Mouse (Mus musculus) testis, adult 2 months (tissue): ENCODE measurements around the gene Zfp239. TPM values are rescaled to one million over a fixed set of nuclear protein-coding genes. Genes with fewer than 3 reads are reported as not detected.

Experiments
- H3K27ac ChIP-seq: fragments of 200-500 bp; 2 replicates; pipeline ENCODE4 v1.5.1; 2012; ENCODE audit warnings: low read depth, low read length; ENCODE audit not compliant: control insufficient read depth, insufficient read depth
- H3K27me3 ChIP-seq: fragments of 200-500 bp; 2 replicates; pipeline ENCODE4 v1.6.1; 2012; ENCODE audit warnings: mild to moderate bottlenecking, low read length, moderate library complexity; ENCODE audit not compliant: control insufficient read depth, insufficient read depth
- H3K36me3 ChIP-seq: fragments of 200-500 bp; 2 replicates; pipeline ENCODE4 v1.6.1; 2012; ENCODE audit warnings: mild to moderate bottlenecking, low read length; ENCODE audit not compliant: control insufficient read depth, insufficient read depth
- H3K4me1 ChIP-seq: fragments of 200-500 bp; 2 replicates; pipeline ENCODE4 v1.6.1; 2012; ENCODE audit warnings: low read length; ENCODE audit not compliant: control insufficient read depth, insufficient read depth
- H3K4me3 ChIP-seq: fragments of 200-500 bp; 2 replicates; pipeline ENCODE4 v1.5.1; 2012; ENCODE audit warnings: low read depth, mild to moderate bottlenecking, low read length, moderate library complexity, mixed read lengths; ENCODE audit not compliant: control insufficient read depth
- CTCF ChIP-seq: fragments of 200-500 bp; IDR thresholded peaks from 2 replicates; pipeline ENCODE4 v1.5.1; 2012; ENCODE audit warnings: low read depth, mild to moderate bottlenecking, inconsistent platforms, low read length, moderate library complexity; ENCODE audit not compliant: control insufficient read depth, insufficient read depth, insufficient replicate concordance
- POLR2A ChIP-seq: fragments of 200-500 bp; IDR thresholded peaks from 2 replicates; pipeline ENCODE4 v1.6.1; 2012; ENCODE audit warnings: low read depth, mild to moderate bottlenecking, inconsistent platforms, low read length, moderate library complexity; ENCODE audit not compliant: control insufficient read depth
- polyA plus RNA-seq: library from polyadenylated mRNA; depleted of rRNA; stranded (reverse); fragments of >200 nt; gene quantifications from 2 replicates; pipeline ENCODE4 v1.2.3, GENCODE M21; 2012

The Zfp239 gene
- polyA plus RNA-seq, 1 experiment: 4.6 TPM

DNA sequence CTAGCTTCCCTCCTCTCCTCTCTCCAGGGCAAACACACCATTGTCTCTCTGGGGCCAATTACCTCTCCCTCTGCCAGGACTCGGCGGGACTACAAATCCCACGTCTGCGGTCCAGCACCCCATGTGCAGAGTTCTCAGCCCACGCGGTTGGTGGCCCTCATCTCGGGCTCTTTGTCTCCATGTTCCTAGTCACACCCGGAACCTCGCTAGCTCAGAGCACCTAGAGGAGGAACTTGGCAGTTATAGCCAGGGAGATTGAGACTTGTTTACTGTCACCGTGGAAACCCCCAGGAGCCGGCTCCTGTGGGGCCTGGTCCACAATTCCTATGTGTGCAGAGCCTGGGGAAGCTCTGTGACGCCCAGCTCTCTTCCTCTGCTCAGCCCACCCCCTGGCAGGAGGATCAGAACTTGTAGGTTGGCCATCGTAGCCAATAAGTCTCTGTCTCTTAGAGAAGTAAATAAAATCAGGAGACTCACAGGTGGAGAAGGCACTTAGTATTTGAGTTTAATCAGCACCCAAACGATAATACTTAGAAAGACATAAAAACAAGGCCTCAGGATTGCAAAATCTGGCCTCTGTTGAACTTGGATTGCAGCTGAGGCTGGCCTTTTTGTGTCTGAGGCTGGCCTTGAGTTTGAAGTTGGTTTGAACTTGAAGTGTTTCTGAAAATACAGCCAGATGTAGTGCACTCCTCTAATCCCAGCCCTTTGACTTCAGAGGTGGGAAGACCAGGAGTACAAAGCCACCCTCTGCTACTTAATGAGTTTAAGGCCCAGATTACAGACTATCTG is 29.7 kb downstream of the Zfp239 start:
- Histone ChIP-seq H3K27ac (peak overlapping the region; percentile 19; the same call in 1 of the 2 replicates), H3K27me3 (no peaks in the 10 kb centered on the region), H3K4me3 (peak overlapping the region; percentile 25), H3K4me1 (peaks cover 8% of the 10 kb centered on the region), H3K36me3 (no peaks in the 10 kb centered on the region)
- TF ChIP-seq CTCF (no peak), POLR2A (no peak)

DNA sequence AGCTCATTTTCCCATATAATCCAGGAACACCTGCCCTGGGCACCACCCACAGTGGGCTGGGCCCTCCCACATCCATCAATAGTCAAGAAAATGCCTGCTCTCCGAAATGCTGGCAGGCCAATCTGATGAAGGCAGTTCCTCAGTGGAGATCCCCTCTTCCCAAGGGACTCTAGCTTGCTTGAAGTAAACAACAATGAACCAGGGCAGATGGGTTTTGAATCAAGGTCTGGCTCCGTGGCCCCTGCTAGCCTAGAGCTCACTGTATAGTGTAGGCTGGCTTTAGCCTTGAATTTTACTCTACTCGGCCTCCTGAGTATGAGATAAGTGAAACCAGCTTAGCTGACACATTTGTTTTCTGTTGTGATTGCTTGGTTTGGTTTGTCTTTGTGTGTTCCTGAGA is 30.5 kb downstream of the Zfp239 start:
- Histone ChIP-seq H3K27me3 (no peaks in the 10 kb centered on the region), H3K36me3 (no peaks in the 10 kb centered on the region), H3K4me3 (no peak overlapping the region), H3K27ac (peak overlapping the region; percentile 64), H3K4me1 (peaks cover 8% of the 10 kb centered on the region)
- TF ChIP-seq POLR2A (no peak), CTCF (no peak)

- no peak overlapping the region for H3K4me3 ChIP-seq
- no peak for TF ChIP-seq POLR2A
- no peak for TF ChIP-seq CTCF
- no peak overlapping the region for H3K27ac ChIP-seq
- H3K4me1 ChIP-seq: peaks cover 8% of the 10 kb centered on the region
- no peaks in the 10 kb centered on the region for H3K36me3 ChIP-seq
- H3K27me3 ChIP-seq: no peaks in the 10 kb centered on the region
These were observed 31.5 kb downstream of the Zfp239 start for GRCm38 (mm10) chr6:117893435-117893834.

DNA sequence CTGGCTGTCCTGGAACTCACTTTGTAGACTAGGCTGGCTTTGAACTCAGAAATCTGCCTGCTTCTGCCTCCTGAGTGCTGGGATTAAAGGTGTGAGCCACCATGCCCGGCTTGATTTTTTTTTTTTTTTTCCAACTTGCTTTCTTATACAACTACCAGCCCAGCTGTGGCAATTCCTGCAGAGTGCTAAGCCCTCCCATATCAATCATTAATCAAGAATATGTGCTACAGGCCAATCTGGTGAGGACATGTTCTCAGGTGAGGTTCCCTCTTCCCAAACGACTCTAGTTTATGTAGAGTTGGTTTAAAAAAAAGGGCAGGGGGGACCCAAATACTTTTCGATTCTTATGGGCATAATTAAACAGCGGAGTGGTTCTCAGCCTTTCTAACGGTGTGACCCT is 35.9 kb downstream of the Zfp239 start:
- Histone ChIP-seq H3K4me1 (no peaks in the 10 kb centered on the region), H3K4me3 (no peak overlapping the region), H3K27ac (no peak overlapping the region), H3K36me3 (no peaks in the 10 kb centered on the region), H3K27me3 (no peaks in the 10 kb centered on the region)
- TF ChIP-seq CTCF: no peak
- TF ChIP-seq POLR2A: no peak

DNA sequence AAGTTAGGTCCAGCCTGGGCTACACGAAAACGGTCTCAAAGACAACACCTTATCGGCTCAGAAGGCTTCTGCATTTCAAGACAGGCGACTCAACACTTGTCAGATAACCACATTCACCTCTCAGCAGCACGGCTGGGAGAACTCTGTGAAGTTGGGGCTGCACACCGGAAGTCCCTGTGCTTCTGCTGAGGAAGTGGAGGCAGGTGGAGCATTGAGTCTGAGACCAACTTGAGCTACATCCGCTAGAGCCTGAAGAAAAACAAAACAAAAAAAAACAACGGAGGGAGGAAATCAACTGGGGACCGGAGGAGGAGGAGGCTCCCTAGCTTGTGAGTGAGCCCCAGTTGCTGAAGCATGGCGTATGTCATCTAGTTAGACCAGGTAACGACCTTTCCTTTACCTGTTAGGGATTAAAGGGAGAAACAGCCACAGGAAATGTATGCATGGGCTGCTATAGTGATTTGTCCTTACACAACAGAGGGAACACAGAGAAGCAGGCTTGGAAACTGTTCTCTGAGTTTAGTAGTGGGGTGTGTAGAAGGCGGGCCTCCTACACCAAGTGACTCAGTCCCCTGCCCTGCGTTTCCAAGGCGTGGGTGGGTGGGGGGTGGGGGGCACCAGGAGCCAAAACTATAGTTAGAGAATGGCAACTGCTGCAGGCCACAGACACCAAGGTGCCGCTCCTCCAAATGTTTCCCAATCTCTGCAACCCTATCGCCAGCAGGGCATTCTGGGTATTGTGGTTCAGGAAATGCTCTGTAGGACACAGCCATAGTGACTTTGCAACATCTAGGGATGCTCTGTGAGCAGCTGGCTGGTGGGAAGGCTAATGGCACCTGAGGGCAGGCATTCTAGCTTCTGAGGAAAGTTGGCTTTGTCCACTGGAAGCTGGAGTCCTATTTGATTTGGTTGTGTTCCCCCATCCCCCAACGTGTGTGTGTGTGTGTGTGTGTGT is 38.5 kb downstream of the Zfp239 start, which contains the start of gene Hnrnpf:
Gene Hnrnpf (plus strand): TSS at position 199 of the 955 bp plus-strand sequence.
- Histone ChIP-seq H3K27ac (no peak within 1 kb of the TSS), H3K4me3 (no peak within 1 kb of the TSS), H3K36me3 (no peaks in the 10 kb centered on the region), H3K4me1 (no peaks in the 10 kb centered on the region; the same call in 1 of the 2 replicates), H3K27me3 (no peaks in the 10 kb centered on the region)
- TF ChIP-seq POLR2A (no peak), CTCF (no peak)

DNA sequence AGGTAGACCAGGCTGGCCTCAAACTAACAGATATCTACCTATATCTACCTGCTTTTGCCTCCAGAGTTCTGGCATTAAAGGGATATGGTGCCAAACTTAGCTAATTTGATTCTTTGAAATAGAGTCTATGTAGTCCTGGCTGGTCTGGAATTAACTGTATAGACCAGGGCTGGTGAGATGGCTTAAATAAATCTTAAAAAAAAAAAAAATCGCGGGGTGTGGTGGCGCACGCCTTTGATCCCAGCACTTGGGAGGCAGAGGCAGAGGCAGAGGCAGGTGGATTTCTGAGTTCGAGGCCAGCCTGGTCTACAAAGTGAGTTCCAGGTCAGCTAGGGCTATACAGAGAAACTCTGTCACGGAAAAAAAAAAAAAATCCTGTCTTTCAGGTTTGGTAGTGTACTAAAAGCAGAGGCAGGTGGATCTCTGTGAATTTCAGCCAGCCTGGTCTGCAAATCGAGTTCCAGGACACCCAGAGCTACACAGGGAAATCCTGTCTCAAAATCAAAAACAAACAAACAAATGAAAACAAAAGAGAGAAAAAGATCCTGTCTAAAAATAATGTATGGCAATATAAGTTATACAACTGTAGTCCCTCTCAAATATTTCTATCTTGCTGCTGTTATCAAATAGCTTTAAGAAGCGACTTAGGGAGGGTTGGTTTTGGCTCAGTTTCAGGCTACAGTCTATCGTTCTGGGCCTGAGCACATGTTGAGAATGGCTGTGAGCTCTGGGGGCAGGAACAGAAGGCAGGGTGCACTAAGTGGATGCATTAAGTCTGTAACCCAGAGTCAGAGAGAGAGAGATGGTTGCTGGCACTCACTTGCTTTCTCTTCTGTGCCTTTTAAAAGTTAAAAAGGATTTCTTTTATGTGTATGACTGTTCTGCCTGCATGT is 39.9 kb downstream of the Zfp239 start:
- H3K4me3 ChIP-seq: no peak overlapping the region
- H3K27me3 ChIP-seq: no peaks in the 10 kb centered on the region
- TF ChIP-seq POLR2A (no peak), CTCF (no peak)
- no peaks in the 10 kb centered on the region for H3K36me3 ChIP-seq
- peaks cover 2% of the 10 kb centered on the region for H3K4me1 ChIP-seq
- no peak overlapping the region for H3K27ac ChIP-seq
